Mouse (Mus musculus) stomach, postnatal 0 days (tissue): ENCODE measurements around the gene Tmem189. TPM values are rescaled to one million over a fixed set of nuclear protein-coding genes. Genes with fewer than 3 reads are reported as not detected.

Experiments
- ATAC-seq: fragments of 200-750 bp; cut with Nextera tagmentation; 2 replicates; pipeline ENCODE4 v1.8.0; 2017; ENCODE audit not compliant: low FRiP score, low TSS enrichment
- DNase-seq: peaks from one replicate; pipeline ENCODE4 v3.0.0-alpha.2; 2016; ENCODE audit warnings: low spot score
- H3K27ac ChIP-seq: fragments of 300-500 bp; sonication (generic); replicated peaks from 2 replicates; pipeline ENCODE4 v1.5.1; 2014; ENCODE audit warnings: mild to moderate bottlenecking, control low read depth
- H3K27me3 ChIP-seq: fragments of 300-500 bp; sonication (generic); 2 replicates; pipeline ENCODE4 v1.6.1; 2014; ENCODE audit warnings: low read length; ENCODE audit not compliant: control insufficient read depth, insufficient read depth
- H3K36me3 ChIP-seq: fragments of 300-500 bp; sonication (generic); 2 replicates; pipeline ENCODE4 v1.6.1; 2014; ENCODE audit warnings: low read length, mixed read lengths; ENCODE audit not compliant: control insufficient read depth, insufficient read depth
- H3K4me1 ChIP-seq: fragments of 300-500 bp; sonication (generic); replicated peaks from 2 replicates; pipeline ENCODE4 v1.6.1; 2014; ENCODE audit warnings: antibody characterized with exemption; ENCODE audit not compliant: control insufficient read depth, insufficient read depth
- H3K4me2 ChIP-seq: fragments of 300-500 bp; sonication (generic); replicated peaks from 2 replicates; pipeline ENCODE4 v1.6.1; 2014; ENCODE audit warnings: low read depth, mild to moderate bottlenecking, control low read depth, moderate library complexity
- H3K4me3 ChIP-seq: fragments of 300-500 bp; sonication (generic); 2 replicates; pipeline ENCODE4 v1.5.1; 2014; ENCODE audit warnings: low read depth, low read length, control low read depth
- H3K9ac ChIP-seq: fragments of 300-500 bp; sonication (generic); 2 replicates; pipeline ENCODE4 v1.6.1; 2014; ENCODE audit warnings: mild to moderate bottlenecking, low read length, control low read depth, mixed read lengths
- H3K9me3 ChIP-seq: fragments of 300-500 bp; sonication (generic); 2 replicates; pipeline ENCODE4 v1.6.1; 2016; ENCODE audit warnings: low read length; ENCODE audit not compliant: control insufficient read depth
- CTCF ChIP-seq: IDR thresholded peaks from 2 replicates; pipeline ENCODE4 v1.5.1; 2016; ENCODE audit warnings: antibody characterized with exemption, low read depth, mild to moderate bottlenecking, moderate library complexity
- EP300 ChIP-seq: optimal IDR thresholded peaks from 2 replicates; pipeline ENCODE3; 2016; ENCODE audit warnings: antibody characterized with exemption
- WGBS: fragments of 180-500 bp; shearing (Covaris S2); extraction: QIAGEN DNeasy Blood & Tissue Kit; methylation state at CpG from one replicate; pipeline ENCODE4 v1.1.7; 2014; 5-methylcytosine and 5-hydroxymethylcytosine counted together
- polyA plus RNA-seq: library from polyadenylated mRNA; unstranded; fragments of >200 nt; fragmentation: Nextera tagmentation; extraction: Ambion mirVana; gene quantifications from 2 replicates; pipeline ENCODE4 v1.2.1, GENCODE M21; 2015

The Tmem189 gene
- polyA plus RNA-seq, 1 experiment from 2014 or later, result 74.6 TPM

DNA sequence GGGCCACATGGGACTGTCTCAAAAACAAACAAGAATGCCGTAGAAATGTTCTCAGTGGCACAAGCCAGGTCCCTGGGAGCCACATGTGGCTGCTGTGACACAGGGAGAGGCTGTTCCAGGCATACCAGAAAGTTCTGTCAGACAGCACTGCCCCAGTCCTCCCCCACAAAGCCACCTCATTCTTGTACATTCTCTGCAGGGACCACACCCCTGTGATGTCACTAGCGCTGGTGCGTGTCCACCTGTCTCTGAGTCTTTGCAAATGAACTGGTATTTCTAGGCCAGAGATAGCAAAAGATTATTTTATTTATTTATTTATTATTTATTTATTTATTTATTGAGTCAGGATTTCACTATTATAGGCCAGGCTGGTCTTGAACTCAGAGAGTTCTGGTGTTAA, 5.9 kb downstream of the Tmem189 start:
- Histone ChIP-seq H3K36me3 (no peaks in the 10 kb centered on the region), H3K9ac (no peak overlapping the region), H3K4me1 (no peaks in the 10 kb centered on the region), H3K4me2 (no peak overlapping the region), H3K4me3 (no peak overlapping the region), H3K27me3 (no peaks in the 10 kb centered on the region), H3K27ac (peak overlapping the region; percentile 18; the same call in 1 of the 2 replicates), H3K9me3 (no peaks in the 10 kb centered on the region)
- DNase-seq (peak; percentile 58), ATAC-seq (no peak)
- 62% methylated on average over 3 of the region's 3 CpGs for WGBS
- TF ChIP-seq CTCF (no peak), EP300 (no peak)

DNA sequence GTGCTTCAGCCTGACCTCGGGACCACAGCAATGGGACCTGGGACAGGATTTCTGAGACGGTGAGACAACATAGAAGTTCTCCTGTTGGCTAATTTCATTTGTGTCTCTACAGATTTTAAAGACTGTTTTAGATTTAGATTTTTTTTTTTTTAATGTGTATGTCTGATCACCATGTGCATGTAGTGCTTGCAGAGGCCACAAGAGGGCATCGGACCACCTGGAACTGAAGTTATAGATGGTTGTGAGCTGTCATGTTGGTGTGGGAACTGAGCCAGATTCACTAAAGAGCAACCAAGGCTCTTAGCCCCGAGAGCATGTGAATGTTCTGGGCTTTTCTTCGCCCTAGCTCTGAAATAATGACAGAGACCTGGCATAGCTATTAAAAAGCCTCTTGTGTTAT, 9.0 kb downstream of the Tmem189 start:
- TF ChIP-seq EP300 (no peak), CTCF (peak; percentile 80)
- Histone ChIP-seq H3K36me3 (no peaks in the 10 kb centered on the region), H3K9ac (no peak overlapping the region), H3K27ac (no peak overlapping the region), H3K4me2 (no peak overlapping the region), H3K4me3 (no peak overlapping the region), H3K27me3 (no peaks in the 10 kb centered on the region), H3K9me3 (no peaks in the 10 kb centered on the region), H3K4me1 (no peaks in the 10 kb centered on the region)
- peak; percentile 70 for DNase-seq
- 53% methylated on average over 5 of the region's 5 CpGs for WGBS
- no peak for ATAC-seq

DNA sequence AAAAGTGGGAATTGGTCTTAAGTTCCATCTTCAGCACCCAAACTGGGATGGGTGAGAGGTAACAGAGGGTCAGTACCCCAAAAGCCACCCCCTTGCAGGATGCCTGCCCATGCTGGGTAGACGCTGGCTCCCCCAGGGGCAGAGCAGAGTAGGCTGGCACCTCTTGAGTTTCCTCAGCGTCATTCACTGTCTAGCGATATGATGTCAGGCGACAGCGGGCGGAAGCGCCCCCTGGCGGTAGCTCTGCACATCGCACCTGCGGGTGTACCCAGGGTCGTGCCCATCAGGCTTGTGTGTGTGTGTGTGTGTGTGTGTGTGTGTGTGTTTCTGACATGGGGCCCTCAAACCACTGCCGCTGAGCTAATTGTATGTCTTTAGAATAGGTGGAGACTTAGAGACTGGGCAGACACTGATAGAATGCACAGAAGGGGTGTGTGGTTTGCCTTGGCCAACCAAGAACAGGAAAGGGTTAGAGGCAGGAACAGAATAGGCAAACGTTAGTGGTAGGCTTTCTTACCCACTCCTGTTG, 9.7 kb downstream of the Tmem189 start:
- TF ChIP-seq CTCF (peak; percentile 96), EP300 (no peak)
- Histone ChIP-seq H3K36me3 (no peaks in the 10 kb centered on the region), H3K27ac (no peak overlapping the region), H3K9me3 (no peaks in the 10 kb centered on the region), H3K4me2 (no peak overlapping the region), H3K9ac (no peak overlapping the region), H3K4me3 (no peak overlapping the region), H3K4me1 (no peaks in the 10 kb centered on the region), H3K27me3 (no peaks in the 10 kb centered on the region)
- WGBS, result under 1% methylated on average over 13 of the region's 13 CpGs
- DNase-seq (peak; percentile 86), ATAC-seq (peak; percentile 70)

DNA sequence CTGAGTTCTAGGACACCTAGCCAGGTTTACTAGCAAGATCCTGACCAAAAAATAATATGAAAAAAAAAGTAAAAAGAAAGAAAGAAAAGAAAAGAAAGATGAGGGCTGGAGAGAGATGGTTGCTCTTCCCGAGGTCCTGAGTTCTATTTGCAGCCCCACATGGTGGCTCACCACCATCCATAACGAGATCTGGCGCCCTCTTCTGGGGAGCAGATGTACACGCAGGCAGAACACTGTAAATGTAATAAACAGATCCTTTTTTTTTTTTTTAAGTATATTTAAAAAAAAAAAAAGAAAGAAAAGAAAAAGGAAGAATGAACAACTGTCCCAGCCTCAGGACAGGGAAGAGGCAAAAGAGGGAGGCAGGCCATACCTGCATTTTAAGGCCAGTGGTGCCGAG, 11.0 kb downstream of the Tmem189 start:
- Histone ChIP-seq H3K9ac (no peak overlapping the region), H3K36me3 (no peaks in the 10 kb centered on the region), H3K4me1 (no peaks in the 10 kb centered on the region), H3K4me3 (no peak overlapping the region), H3K9me3 (no peaks in the 10 kb centered on the region), H3K27me3 (no peaks in the 10 kb centered on the region), H3K4me2 (no peak overlapping the region), H3K27ac (no peak overlapping the region)
- DNase-seq (no peak), ATAC-seq (no peak)
- TF ChIP-seq CTCF, result peak; percentile 61
- TF ChIP-seq EP300, result no peak
- 47% methylated on average over 5 of the region's 5 CpGs for WGBS

DNA sequence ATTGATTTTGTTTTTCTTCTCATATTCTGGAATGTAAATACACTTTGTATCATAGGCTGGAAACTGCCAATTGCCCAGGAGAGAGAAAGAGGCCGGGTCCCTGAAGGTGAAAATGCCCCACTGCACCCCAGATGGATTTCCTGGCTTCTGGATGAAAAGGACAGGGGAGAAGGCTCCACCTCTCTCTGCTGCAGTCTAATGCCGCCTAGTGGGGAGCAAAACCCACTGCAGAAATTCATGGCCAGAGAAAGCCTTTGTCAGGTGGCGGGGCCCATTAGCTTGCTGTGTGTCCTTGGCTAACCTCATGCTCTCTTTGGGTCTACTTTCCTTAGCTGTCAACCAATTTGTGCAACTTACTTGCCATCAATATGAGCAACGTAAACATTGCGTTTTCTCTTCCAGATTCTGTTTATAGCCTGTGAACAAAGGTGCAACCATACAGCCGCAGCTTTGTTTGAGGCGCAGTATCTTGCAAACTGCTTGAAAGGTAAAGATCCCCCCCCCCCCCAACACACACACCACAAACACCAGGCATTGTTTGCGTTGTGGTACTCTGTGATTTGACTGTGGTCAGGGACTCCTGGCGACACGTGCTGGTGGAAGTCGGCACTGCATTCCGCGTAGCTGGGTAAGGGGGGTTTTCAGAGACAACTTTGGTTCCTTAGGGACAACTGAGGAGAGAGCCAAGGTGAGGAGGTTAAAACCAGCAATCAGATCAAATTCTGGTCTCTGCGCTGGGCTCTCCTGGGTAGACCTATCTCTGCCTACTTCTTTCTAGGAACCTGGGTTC, 14.3 kb downstream of the Tmem189 start:
- no peak for ATAC-seq
- no peaks in the 10 kb centered on the region for H3K9me3 ChIP-seq
- no peak overlapping the region for H3K4me3 ChIP-seq
- WGBS, result 37% methylated on average over 14 of the region's 14 CpGs
- no peaks in the 10 kb centered on the region for H3K27me3 ChIP-seq
- peak; percentile 79 for TF ChIP-seq CTCF
- TF ChIP-seq EP300, result no peak
- peak; percentile 60 for DNase-seq
- no peaks in the 10 kb centered on the region for H3K36me3 ChIP-seq
- H3K4me1 ChIP-seq, result no peaks in the 10 kb centered on the region
- no peak overlapping the region for H3K9ac ChIP-seq
- H3K4me2 ChIP-seq, result no peak overlapping the region
- H3K27ac ChIP-seq, result no peak overlapping the region

DNA sequence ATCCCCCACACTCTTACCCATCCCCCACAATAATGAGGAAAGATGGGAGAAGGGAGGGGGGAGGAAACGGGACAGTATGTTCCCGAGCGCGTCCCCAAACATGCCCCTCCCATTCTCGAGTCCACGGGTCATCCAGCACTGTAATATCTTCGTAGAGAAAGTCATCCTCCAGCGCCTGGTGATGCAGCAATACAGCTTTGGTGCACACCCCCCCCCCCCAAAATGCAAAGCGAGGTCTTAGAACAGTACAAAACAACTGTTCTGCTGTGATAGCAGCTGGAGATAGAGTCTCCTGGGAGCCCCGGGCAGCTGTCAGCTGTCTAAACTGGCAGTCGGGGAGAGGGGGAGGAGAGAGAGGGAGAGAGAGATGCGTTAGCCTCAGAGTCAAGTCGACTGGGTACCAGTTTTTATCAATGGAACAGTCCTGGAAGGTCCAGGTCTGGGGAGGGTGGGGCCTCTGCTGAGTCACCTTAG, 17.4 kb downstream of the Tmem189 start:
- no peaks in the 10 kb centered on the region for H3K27me3 ChIP-seq
- no peak for DNase-seq
- no peak overlapping the region for H3K9ac ChIP-seq
- no peak overlapping the region for H3K4me2 ChIP-seq
- peak; percentile 27; the same call in 1 of the 2 replicates for ATAC-seq
- H3K36me3 ChIP-seq, result no peaks in the 10 kb centered on the region
- WGBS, result 31% methylated on average over 12 of the region's 13 CpGs
- TF ChIP-seq CTCF, result no peak
- TF ChIP-seq EP300, result no peak
- no peak overlapping the region for H3K27ac ChIP-seq
- no peaks in the 10 kb centered on the region for H3K4me1 ChIP-seq
- no peak overlapping the region for H3K4me3 ChIP-seq
- H3K9me3 ChIP-seq, result no peaks in the 10 kb centered on the region
